ENCODE assay signal across 9 mouse cellular contexts in genomic region chr14:98181545-98181944, GRCm38 (mm10). TPM values are rescaled to one million over a fixed set of nuclear protein-coding genes. Genes with fewer than 3 reads are reported as not detected.
DNase-seq lines count a peak whose midpoint lies in the region; ATAC-seq lines count a peak whose summit lies in the region.
"Had no signal": no experiment of that assay in that cellular context is flagged by ENCODE, and none has a peak within 500 bp of the region (broad histone marks: within the 10 kb centered on the region; RNA-seq: fewer than 3 reads in every experiment).

No protein-coding gene starts in this region.

- H3K27ac ChIP-seq in neural tube, embryonic 11.5 days (ENCODE audit: low read depth, low read length) = no peak overlapping the region
- no peak overlapping the region for H3K27ac ChIP-seq in neural tube, embryonic 15.5 days (replicated peaks)
- H3K27ac ChIP-seq: macrophage had no signal

- ATAC-seq in neural tube, embryonic 11.5 days (ENCODE audit: insufficient read depth, low FRiP score, low TSS enrichment) = peak; percentile 53; the same call in 1 of the 2 replicates
- ATAC-seq in neural tube, embryonic 15.5 days (ENCODE audit: low FRiP score) = no peak

- H3K4me3 ChIP-seq in neural tube, embryonic 11.5 days (ENCODE audit: low read depth, low read length) = no peak overlapping the region
- H3K4me3 ChIP-seq in neural tube, embryonic 15.5 days (replicated peaks) = no peak overlapping the region

- no peaks in the 10 kb centered on the region for H3K4me1 ChIP-seq in neural tube, embryonic 11.5 days (ENCODE audit: control insufficient read depth, insufficient read depth, low read length)
- H3K4me1 ChIP-seq in neural tube, embryonic 15.5 days = no peaks in the 10 kb centered on the region

- no peak overlapping the region for H3K4me2 ChIP-seq in neural tube, embryonic 11.5 days (ENCODE audit: low read depth)
- H3K4me2 ChIP-seq in neural tube, embryonic 15.5 days = no peak overlapping the region

- H3K9me3 ChIP-seq in neural tube, embryonic 11.5 days (ENCODE audit: control insufficient read depth, low read length) = no peaks in the 10 kb centered on the region
- H3K9me3 ChIP-seq in neural tube, embryonic 15.5 days (replicated peaks) = no peaks in the 10 kb centered on the region

- DNase-seq in heart, adult 8-10 months (ENCODE audit: low spot score) = peak; percentile 44
- no peak for DNase-seq in heart, adult 11 months
- no peak for DNase-seq in neural tube, embryonic 11.5 days (ENCODE audit: low spot score)
- DNase-seq in kidney, postnatal 36 days = peak; percentile 21 to 48
- peak; percentile 28 for DNase-seq in telencephalon, adult 2 months (ENCODE audit: low read depth, low spot score)
- no peak for DNase-seq in right cerebral cortex, adult 18-20 months
- no peak for DNase-seq in spleen, adult 18-20 months

- no peaks in the 10 kb centered on the region for H3K36me3 ChIP-seq in neural tube, embryonic 11.5 days (ENCODE audit: control insufficient read depth, insufficient read depth, low read length)
- no peaks in the 10 kb centered on the region for H3K36me3 ChIP-seq in neural tube, embryonic 15.5 days

- H3K9ac ChIP-seq in neural tube, embryonic 11.5 days (ENCODE audit: low read length) = no peak overlapping the region
- H3K9ac ChIP-seq in neural tube, embryonic 15.5 days (replicated peaks) = no peak overlapping the region

- 7% methylated on average over 1 of the region's 1 CpGs for WGBS in neural tube, embryonic 11.5 days
- 4% methylated on average over 1 of the region's 1 CpGs for WGBS in neural tube, embryonic 15.5 days

- H3K27me3 ChIP-seq in neural tube, embryonic 11.5 days (ENCODE audit: control insufficient read depth, insufficient read depth, low read length) = no peaks in the 10 kb centered on the region
- no peaks in the 10 kb centered on the region for H3K27me3 ChIP-seq in neural tube, embryonic 15.5 days (replicated peaks)

RNA-seq across cellular contexts. Expression of gene Dach1, which starts 12.0 kb away (rescaled TPM):
- total RNA-seq in heart, adult 8-10 months (2022) = 10 to 100 TPM in 1 of 4 experiments, 1 to 10 TPM in 3; 6.6 to 11.3 (median 7.9) TPM
- polyA plus RNA-seq in neural tube, embryonic 11.5 days (2014; fragmentation: Nextera tagmentation; extraction: Ambion mirVana) = 19.6 and 21.8 TPM in 2 replicates
- polyA plus RNA-seq in neural tube, embryonic 15.5 days (2015; fragmentation: Nextera tagmentation; extraction: Ambion mirVana) = 12.6 and 14.9 TPM in 2 replicates

Comparison
In these comparisons a context has a peak if more than half of its experiments do, and no peak if none do; other contexts are left out.
1. DNase-seq: peak in heart, adult 8-10 months (single experiment), kidney, postnatal 36 days (2 of 2) and telencephalon, adult 2 months (single experiment); none in heart, adult 11 months (single experiment), neural tube, embryonic 11.5 days (single experiment), right cerebral cortex, adult 18-20 months (single experiment) and spleen, adult 18-20 months (0 of 2).